Mouse (Mus musculus) limb, embryonic 11.5 days (tissue): ENCODE measurements around the gene Rgl3. TPM values are rescaled to one million over a fixed set of nuclear protein-coding genes. Genes with fewer than 3 reads are reported as not detected.
A peak's percentile ranks its signal among the peaks of the same experiment; 100 is the strongest.

Experiments
- ATAC-seq: fragments of 200-750 bp; cut with Nextera tagmentation; 2 replicates; pipeline ENCODE4 v1.8.0; 2017; ENCODE audit warnings: low read depth; ENCODE audit not compliant: insufficient number of reproducible peaks, low FRiP score, low TSS enrichment
- DNase-seq: peaks from one replicate; pipeline ENCODE4 v3.0.0-alpha.2; 2015; ENCODE audit warnings: low spot score
- H3K27ac ChIP-seq: fragments of 300-500 bp; sonication (generic); replicated peaks from 2 replicates; pipeline ENCODE4 v1.5.1; 2014; ENCODE audit warnings: low read depth, mild to moderate bottlenecking, low read length
- H3K27me3 ChIP-seq: fragments of 300-500 bp; sonication (generic); 2 replicates; pipeline ENCODE4 v1.6.1; 2014; ENCODE audit warnings: mild to moderate bottlenecking, low read length, mixed read lengths; ENCODE audit not compliant: control insufficient read depth, insufficient read depth
- H3K36me3 ChIP-seq: fragments of 300-500 bp; sonication (generic); 2 replicates; pipeline ENCODE4 v1.6.1; 2014; ENCODE audit warnings: mild to moderate bottlenecking, low read length, moderate library complexity, mixed read lengths; ENCODE audit not compliant: control insufficient read depth, insufficient read depth
- H3K4me1 ChIP-seq: fragments of 300-500 bp; sonication (generic); 2 replicates; pipeline ENCODE4 v1.6.1; 2014; ENCODE audit warnings: low read length, mixed read lengths; ENCODE audit not compliant: control insufficient read depth, insufficient read depth
- H3K4me2 ChIP-seq: fragments of 300-500 bp; sonication (generic); 2 replicates; pipeline ENCODE4 v1.6.1; 2014; ENCODE audit warnings: low read depth, mild to moderate bottlenecking, moderate library complexity; ENCODE audit not compliant: severe bottlenecking
- H3K4me3 ChIP-seq: fragments of 300-500 bp; sonication (generic); 2 replicates; pipeline ENCODE4 v1.5.1; 2014; ENCODE audit warnings: low read depth, low read length
- H3K9ac ChIP-seq: fragments of 300-500 bp; sonication (generic); 2 replicates; pipeline ENCODE4 v1.6.1; 2014; ENCODE audit warnings: mild to moderate bottlenecking, low read length
- H3K9me3 ChIP-seq: fragments of 300-500 bp; sonication (generic); 2 replicates; pipeline ENCODE4 v1.6.1; 2016; ENCODE audit warnings: low read length; ENCODE audit not compliant: control insufficient read depth
- WGBS: fragments of 180-500 bp; shearing (Covaris S2); extraction: QIAGEN DNeasy Blood & Tissue Kit; methylation state at CpG from one replicate; pipeline ENCODE4 v1.1.7; 2014; 5-methylcytosine and 5-hydroxymethylcytosine counted together
- polyA plus RNA-seq: library from polyadenylated mRNA; unstranded; fragments of >200 nt; fragmentation: Nextera tagmentation; extraction: Ambion mirVana; gene quantifications from 2 replicates; pipeline ENCODE4 v1.2.1, GENCODE M21; 2014

Rgl3 gene
- polyA plus RNA-seq, 1 experiment from 2014 or later = 1.6 TPM

DNA sequence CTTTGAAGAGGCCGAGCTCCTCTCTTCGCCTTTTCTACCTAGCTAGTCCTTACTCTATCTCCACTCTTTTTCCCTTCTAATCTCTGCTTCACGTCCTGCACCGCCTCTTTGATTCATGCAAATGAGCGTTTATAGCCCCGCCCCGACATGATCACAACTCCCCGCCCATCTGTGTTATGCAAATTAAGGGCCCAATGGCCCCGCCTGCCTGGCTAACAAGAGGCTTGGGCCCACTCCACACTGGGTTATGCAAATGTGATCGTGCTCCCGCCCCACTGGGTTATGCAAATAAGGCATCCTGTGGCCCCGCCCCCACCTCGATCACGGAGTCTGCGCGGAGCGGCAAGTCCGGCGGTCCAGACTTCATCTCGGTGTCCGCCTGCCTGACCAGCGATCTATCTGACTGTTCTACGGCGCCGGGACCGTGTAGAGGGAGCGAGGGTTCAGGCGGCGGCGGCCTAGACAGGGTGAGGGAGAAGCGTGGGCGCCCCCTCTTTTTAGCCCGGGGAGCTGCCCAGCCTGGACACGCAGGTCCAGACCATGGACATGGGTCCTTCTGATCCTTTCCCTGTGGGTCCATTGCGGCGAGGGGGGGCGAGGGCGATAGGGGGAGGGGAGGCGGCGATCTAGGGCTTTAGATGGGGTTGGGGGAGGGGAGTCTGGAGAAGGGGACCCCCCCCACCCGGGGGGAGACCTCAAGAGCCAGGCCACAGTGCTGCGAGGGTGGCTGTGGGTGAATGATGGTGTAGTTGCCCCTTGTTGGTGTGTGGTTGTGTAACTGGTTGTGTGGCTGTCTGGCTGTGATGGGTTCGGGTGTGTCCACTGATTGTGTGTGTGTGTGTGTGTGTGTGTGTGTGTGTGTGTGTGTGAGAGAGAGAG, 52.3 kb downstream of the Rgl3 start, which contains the start of gene Plppr2:
Plppr2 (plus strand) TSS at position 342 of the 879 bp plus-strand sequence.
- Histone ChIP-seq H3K4me3 (peak within 1 kb of the TSS; percentile 36), H3K4me1 (no peaks in the 10 kb centered on the region), H3K9me3 (no peaks in the 10 kb centered on the region), H3K27me3 (no peaks in the 10 kb centered on the region), H3K9ac (0 out of 2 replicates have a peak within 1 kb of the TSS, but pooled peaks have one; percentile 30), H3K4me2 (peak within 1 kb of the TSS; percentile 41), H3K36me3 (no peaks in the 10 kb centered on the region), H3K27ac (no peak within 1 kb of the TSS)
- DNase-seq = peak; percentile 97
- peak; percentile 93 for ATAC-seq
- 3% methylated on average over 40 of the region's 43 CpGs for WGBS

DNA sequence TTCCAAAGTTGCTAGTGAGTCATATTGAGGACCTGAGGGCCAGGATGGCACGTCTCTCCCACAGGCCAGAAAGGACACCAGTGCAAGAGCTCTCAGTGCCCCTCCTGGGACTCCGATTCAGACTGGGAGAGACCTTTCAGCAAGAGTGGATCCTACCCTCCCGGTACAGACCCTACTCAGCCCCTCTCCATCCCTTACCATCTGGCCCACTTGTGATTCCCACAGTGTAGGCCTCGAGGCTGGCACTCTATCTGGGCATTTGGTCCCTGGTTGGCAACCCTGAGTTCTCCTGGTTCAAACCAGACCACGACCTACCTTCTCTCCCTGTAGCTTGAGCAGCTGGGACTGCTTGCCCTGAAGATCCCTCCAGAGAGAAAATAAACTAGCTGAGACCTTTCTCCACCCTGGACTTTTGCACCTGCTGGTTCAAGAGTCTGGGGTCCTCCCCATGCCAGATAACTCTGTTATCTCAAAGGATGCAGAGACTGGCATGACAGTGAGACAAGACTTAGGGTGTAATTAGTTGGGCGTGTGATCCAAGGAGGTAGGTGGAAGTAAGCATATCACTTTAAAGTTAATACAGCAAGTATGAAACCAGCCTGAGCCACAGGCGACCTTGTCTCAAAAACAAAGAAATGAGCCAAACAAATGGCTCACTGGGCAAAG, 53.6 kb downstream of the Rgl3 start:
- H3K4me1 ChIP-seq = no peaks in the 10 kb centered on the region
- ATAC-seq (no peak), DNase-seq (no peak)
- H3K4me3 ChIP-seq = no peak overlapping the region
- no peak overlapping the region for H3K4me2 ChIP-seq
- 87% methylated on average over 7 of the region's 7 CpGs for WGBS
- no peaks in the 10 kb centered on the region for H3K36me3 ChIP-seq
- H3K27ac ChIP-seq = no peak overlapping the region
- H3K9me3 ChIP-seq = no peaks in the 10 kb centered on the region
- H3K9ac ChIP-seq = no peak overlapping the region
- no peaks in the 10 kb centered on the region for H3K27me3 ChIP-seq

DNA sequence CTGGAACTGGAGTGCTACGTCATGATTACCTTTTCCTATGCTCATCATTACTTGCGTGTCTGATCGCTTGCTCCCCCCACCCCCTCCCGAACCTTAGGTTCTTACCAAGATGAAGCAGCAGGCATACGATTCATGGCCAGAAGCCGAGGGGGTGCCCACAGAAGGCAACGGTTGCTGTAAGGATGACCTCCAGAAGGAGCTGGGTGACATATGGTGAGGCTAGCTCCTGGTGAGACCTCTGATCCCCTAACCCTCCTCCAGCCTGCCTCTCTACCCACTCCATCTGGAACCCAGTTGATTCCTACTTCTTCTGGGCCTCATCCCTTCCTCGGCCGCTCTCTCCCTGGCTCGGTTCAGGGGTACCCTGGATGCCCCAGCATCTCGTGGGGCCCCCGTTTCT, 55.2 kb downstream of the Rgl3 start:
- WGBS = 88% methylated on average over 12 of the region's 12 CpGs
- no peak for ATAC-seq
- Histone ChIP-seq H3K4me2 (no peak overlapping the region), H3K27me3 (no peaks in the 10 kb centered on the region), H3K9ac (no peak overlapping the region), H3K27ac (no peak overlapping the region), H3K9me3 (no peaks in the 10 kb centered on the region), H3K36me3 (no peaks in the 10 kb centered on the region), H3K4me1 (no peaks in the 10 kb centered on the region), H3K4me3 (no peak overlapping the region)
- DNase-seq = no peak

DNA sequence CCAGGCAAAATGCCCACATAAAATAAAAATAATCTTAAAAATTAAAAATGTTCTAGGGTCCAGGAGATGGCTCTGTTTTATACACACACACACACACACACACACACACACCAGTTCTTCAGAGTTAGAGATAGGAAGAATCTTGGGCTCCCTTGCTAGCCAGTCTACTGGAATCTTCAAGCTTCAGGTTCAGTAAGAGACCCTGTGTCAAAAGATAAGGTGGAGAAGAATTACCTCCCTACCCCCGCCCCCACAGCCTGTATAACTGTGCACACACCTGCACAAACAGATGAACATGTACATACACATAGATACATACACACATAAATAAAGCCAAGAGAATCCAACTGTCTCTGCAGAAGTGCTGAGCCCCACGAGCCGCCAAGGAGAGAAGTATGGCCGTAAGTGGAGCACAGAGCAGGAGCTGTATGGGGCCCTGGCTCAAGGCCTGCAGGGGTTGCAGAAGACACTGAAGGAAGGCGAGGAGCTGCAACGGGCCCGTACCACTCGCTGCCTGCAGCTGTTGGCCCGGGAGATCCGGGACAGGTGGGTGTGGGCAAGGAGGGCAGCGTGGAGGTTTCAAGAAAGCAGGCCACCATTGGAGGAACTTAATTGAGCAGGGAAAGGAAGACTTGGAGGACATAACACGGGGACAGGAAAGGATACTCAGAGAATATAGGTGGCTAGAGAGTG, 56.7 kb downstream of the Rgl3 start:
- H3K4me2 ChIP-seq = no peak overlapping the region
- no peaks in the 10 kb centered on the region for H3K4me1 ChIP-seq
- no peak overlapping the region for H3K4me3 ChIP-seq
- no peaks in the 10 kb centered on the region for H3K27me3 ChIP-seq
- DNase-seq (no peak), ATAC-seq (no peak)
- no peaks in the 10 kb centered on the region for H3K9me3 ChIP-seq
- no peak overlapping the region for H3K9ac ChIP-seq
- no peak overlapping the region for H3K27ac ChIP-seq
- H3K36me3 ChIP-seq = no peaks in the 10 kb centered on the region
- 57% methylated on average over 12 of the region's 12 CpGs for WGBS

DNA sequence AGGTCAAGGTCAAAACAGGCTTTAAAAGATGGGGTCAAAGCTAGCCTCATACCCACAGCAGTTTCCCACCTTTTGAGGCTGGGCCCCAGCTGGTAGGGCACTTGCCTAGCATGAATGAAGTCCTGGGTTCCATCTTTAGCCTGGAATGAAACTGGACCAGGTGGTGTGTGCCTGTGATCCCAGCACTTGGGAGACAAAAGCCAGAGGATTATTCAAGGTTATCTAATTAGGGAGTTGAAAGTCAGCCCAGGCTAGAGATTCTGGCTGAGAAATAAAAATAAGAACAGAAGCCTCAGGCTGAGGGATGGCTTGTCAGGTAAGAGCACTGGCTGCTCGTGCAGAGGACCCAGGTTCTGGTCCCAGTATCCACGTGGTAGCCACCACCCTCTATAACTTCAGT, 57.2 kb downstream of the Rgl3 start:
- WGBS = 69% methylated on average over 2 of the region's 2 CpGs
- no peaks in the 10 kb centered on the region for H3K4me1 ChIP-seq
- no peak for ATAC-seq
- H3K9ac ChIP-seq = no peak overlapping the region
- no peak overlapping the region for H3K27ac ChIP-seq
- H3K9me3 ChIP-seq = no peaks in the 10 kb centered on the region
- H3K27me3 ChIP-seq = no peaks in the 10 kb centered on the region
- no peak overlapping the region for H3K4me3 ChIP-seq
- H3K36me3 ChIP-seq = no peaks in the 10 kb centered on the region
- no peak for DNase-seq
- H3K4me2 ChIP-seq = no peak overlapping the region

DNA sequence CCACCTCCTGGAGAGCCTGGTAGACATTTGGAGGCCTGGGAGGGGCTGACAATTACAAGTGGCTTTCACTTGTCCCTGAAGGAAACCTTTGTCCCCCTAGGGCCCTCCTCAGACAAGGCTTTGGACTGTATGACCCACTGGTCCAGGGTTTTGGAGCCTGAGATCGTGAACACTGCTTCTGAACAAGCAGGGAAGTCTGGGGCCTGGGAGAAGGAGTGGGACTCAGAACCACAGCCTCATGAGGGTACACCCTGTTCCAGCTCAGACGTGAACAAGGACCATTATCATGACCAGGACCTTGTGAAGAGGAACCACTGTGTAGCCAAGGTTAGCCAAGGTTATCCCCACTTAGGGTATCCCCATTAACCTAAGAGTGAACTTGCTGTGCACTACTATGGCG, 60.0 kb downstream of the Rgl3 start:
- WGBS = 78% methylated on average over 3 of the region's 3 CpGs
- 0 out of 2 replicates have a peak, but pooled peaks cover 8% of the 10 kb centered on the region for H3K4me1 ChIP-seq
- H3K27ac ChIP-seq = no peak overlapping the region
- H3K9me3 ChIP-seq = no peaks in the 10 kb centered on the region
- ATAC-seq (no peak), DNase-seq (no peak)
- H3K36me3 ChIP-seq = peaks cover 3% of the 10 kb centered on the region; the same call in 1 of the 2 replicates
- no peak overlapping the region for H3K4me2 ChIP-seq
- H3K9ac ChIP-seq = no peak overlapping the region
- H3K4me3 ChIP-seq = no peak overlapping the region
- no peaks in the 10 kb centered on the region for H3K27me3 ChIP-seq

DNA sequence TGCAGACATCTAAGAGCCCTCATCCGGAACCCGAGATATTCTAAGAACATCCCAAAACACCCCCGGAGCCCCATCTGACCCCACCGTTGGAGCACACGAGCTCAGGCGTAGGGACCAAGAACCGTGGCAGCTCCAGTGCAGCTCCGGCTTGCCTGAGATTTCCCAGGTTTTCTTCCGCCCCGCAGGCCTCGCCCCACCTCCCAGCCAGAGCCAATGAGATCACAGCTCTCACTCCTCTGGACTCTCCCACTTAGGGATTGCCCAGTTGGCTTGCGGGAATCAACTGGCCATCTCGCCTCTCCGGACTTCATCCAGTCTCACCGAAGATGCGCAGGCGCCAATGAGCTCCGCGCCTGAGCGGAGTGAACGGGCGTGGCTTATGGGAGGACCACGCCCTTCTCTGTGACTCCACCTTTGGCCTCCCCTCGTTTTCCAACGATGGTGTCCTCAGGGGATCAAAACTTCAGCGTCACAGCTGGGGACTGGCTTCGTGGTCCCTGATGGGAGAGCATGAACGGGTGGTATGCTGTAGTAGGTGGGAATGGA, 62.0 kb downstream of the Rgl3 start, which contains the start of the genes Ccdc159 and Tmem205:
Ccdc159 (plus strand) TSS at position 264 of the 546 bp plus-strand sequence.
Tmem205 (minus strand) TSS at position 349 of the 546 bp plus-strand sequence.
- no peaks in the 10 kb centered on the region for H3K9me3 ChIP-seq
- WGBS = under 1% methylated on average over 28 of the region's 28 CpGs
- 0 out of 2 replicates have a peak, but pooled peaks cover 8% of the 10 kb centered on the region for H3K4me1 ChIP-seq
- DNase-seq (peak; percentile 93), ATAC-seq (peak; percentile 97)
- H3K4me3 ChIP-seq = peak within 1 kb of the TSS; percentile 50
- 0 out of 2 replicates have a peak within 1 kb of the TSS, but pooled peaks have one; percentile 12 for H3K27ac ChIP-seq
- H3K36me3 ChIP-seq = peaks cover 3% of the 10 kb centered on the region; the same call in 1 of the 2 replicates
- H3K9ac ChIP-seq = peak within 1 kb of the TSS; percentile 56
- H3K27me3 ChIP-seq = no peaks in the 10 kb centered on the region
- peak within 1 kb of the TSS; percentile 58 for H3K4me2 ChIP-seq
